Mouse (Mus musculus) liver, postnatal 0 days (tissue): ENCODE measurements at regions not wholly inside any gene's neighbourhood (a gene's known extent, or its start where the extent isn't known, plus 50 kb on each side); places are given as distances from the start of the nearest gene placed in this dataset.

Source experiments
- CTCF ChIP-seq: sonication (generic); IDR thresholded peaks from 2 replicates; pipeline ENCODE4 v1.5.1; 2016; ENCODE audit warnings: antibody characterized with exemption, low read depth
- EP300 ChIP-seq: IDR thresholded peaks from 2 replicates; pipeline ENCODE4 v1.6.1; 2016; ENCODE audit warnings: antibody characterized with exemption, low read depth, mild to moderate bottlenecking

DNA sequence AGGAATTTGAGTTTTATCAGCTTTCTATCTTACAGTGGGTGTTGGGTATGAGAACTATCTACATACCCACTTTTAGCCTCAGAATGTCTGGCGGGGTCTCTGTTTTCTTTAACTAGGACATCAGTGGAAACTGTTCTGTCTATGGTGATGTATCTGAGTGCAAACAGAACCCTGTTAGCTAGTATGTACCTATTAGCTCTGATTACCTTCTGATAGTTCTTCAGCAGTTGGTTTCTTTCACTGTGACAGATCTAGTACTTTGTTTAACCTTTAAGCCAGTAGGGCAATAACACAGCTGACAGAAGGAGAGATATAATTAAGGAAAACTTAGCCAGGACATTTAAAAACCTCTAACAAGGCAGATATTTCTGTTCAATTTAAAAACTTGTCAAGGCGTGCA lies 584.7 kb upstream of the Nr2f1 start:
- TF ChIP-seq CTCF = no peak
- no peak for TF ChIP-seq EP300
